23 mouse cellular contexts compared by ENCODE assay signal in the genomic region with DNA sequence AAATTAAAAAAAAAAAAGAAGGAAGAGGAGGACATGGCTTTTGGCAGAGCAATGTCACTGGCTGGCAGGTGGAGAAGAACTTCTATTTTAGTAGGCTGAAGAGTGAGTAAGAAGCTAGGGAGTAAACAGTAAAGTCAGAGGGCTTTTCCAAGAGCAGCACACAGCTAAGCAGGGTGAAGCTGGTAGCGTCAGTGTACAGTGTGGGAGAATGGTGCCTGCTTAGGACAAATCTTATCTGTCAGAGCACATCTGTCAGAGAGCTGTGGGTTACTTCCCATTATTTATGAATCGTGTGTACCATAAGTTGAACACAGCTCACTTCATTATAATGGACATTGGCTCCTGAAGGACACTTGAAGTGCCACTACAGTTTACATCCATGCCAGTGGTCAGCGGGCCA.
DNase-seq lines count a peak whose midpoint lies in the region; ATAC-seq and TF ChIP-seq lines count a peak whose summit lies in the region.
"Had no signal": no experiment of that assay in that cellular context is flagged by ENCODE, and none has a peak within 500 bp of the region (broad histone marks: within the 10 kb centered on the region; RNA-seq: fewer than 3 reads in every experiment).

No protein-coding gene starts in this region.

- H3K9ac ChIP-seq in liver, embryonic 13.5 days, result no peak overlapping the region
- H3K9ac ChIP-seq in liver, postnatal 0 days (replicated peaks), result no peak overlapping the region
- no peak overlapping the region for H3K9ac ChIP-seq in forebrain, embryonic 11.5 days (ENCODE audit: low read length)
- H3K9ac ChIP-seq: embryonic facial prominence, embryonic 13.5 days; embryonic facial prominence, embryonic 15.5 days; forebrain, embryonic 13.5 days; forebrain, embryonic 15.5 days had no signal

- peak overlapping the region; percentile 24; the same call in 1 of the 2 replicates for H3K27ac ChIP-seq in gastrocnemius, adult 2 months
- no peak overlapping the region for H3K27ac ChIP-seq in liver, embryonic 13.5 days
- no peak overlapping the region for H3K27ac ChIP-seq in liver, postnatal 0 days (ENCODE audit: low read depth)
- H3K27ac ChIP-seq in forebrain, embryonic 11.5 days (ENCODE audit: low read depth, low read length), result no peak overlapping the region
- H3K27ac ChIP-seq: embryonic facial prominence, embryonic 13.5 days; embryonic facial prominence, embryonic 15.5 days; forebrain, embryonic 10.5 days; forebrain, embryonic 13.5 days; forebrain, embryonic 15.5 days had no signal

- ATAC-seq in liver, embryonic 13.5 days (ENCODE audit: low read depth), result peak; percentile 65; the same call in 1 of the 2 replicates
- no peak for ATAC-seq in liver, postnatal 0 days
- peak; percentile 34; the same call in 1 of the 2 replicates for ATAC-seq in G1E (ENCODE audit: extremely low read depth, insufficient number of reproducible peaks, low FRiP score, poor library complexity, severe bottlenecking)
- peak; percentile 59; the same call in 1 of the 2 replicates for ATAC-seq in megakaryocyte-erythroid progenitor cell, adult 5-6 weeks (replicated peaks; ENCODE audit: low FRiP score, low TSS enrichment, poor library complexity, severe bottlenecking)
- ATAC-seq in forebrain, embryonic 11.5 days (replicated peaks; ENCODE audit: low FRiP score), result no peak
- ATAC-seq: CD4-positive, CD25-positive, alpha-beta regulatory T cell, adult 4 months; forebrain, embryonic 13.5 days; forebrain, embryonic 15.5 days had no signal

- WGBS in liver, embryonic 13.5 days (ENCODE audit: insufficient replicate concordance), result 42% methylated on average over 3 of the region's 3 CpGs
- WGBS in liver, postnatal 0 days (ENCODE audit: insufficient replicate concordance), result 55% methylated on average over 3 of the region's 3 CpGs
- 89% methylated on average over 3 of the region's 3 CpGs for WGBS in forebrain, embryonic 11.5 days

- no peak overlapping the region for H3K4me2 ChIP-seq in liver, embryonic 13.5 days
- no peak overlapping the region for H3K4me2 ChIP-seq in liver, postnatal 0 days (ENCODE audit: low read depth, low read length)
- H3K4me2 ChIP-seq in forebrain, embryonic 11.5 days (ENCODE audit: low read depth, low read length, severe bottlenecking), result no peak overlapping the region
- H3K4me2 ChIP-seq: embryonic facial prominence, embryonic 13.5 days; embryonic facial prominence, embryonic 15.5 days; forebrain, embryonic 13.5 days; forebrain, embryonic 15.5 days had no signal

- no peak for DNase-seq in gastrocnemius, adult 2 months
- DNase-seq in gastrocnemius, postnatal 25 days, result no peak
- DNase-seq in liver, embryonic 13.5 days, result no peak
- no peak for DNase-seq in liver, postnatal 0 days
- no peak for DNase-seq in G1E (ENCODE audit: low spot score)
- no peak for DNase-seq in forebrain, embryonic 11.5 days (ENCODE audit: low spot score)
- DNase-seq: adrenal gland, adult 2 months; adrenal gland, postnatal 25 days; B cell, adult 2 months; cerebellum, adult 11 months; cerebellum, adult 18-20 months; cerebellum, adult 8-10 months; cerebellum, adult 9-11 months; embryo, embryonic 11 days had no signal

- H3K4me1 ChIP-seq in liver, embryonic 13.5 days (replicated peaks), result peaks cover 5% of the 10 kb centered on the region; the same call in 1 of the 2 replicates
- no peaks in the 10 kb centered on the region for H3K4me1 ChIP-seq in liver, postnatal 0 days (ENCODE audit: insufficient read depth)
- H3K4me1 ChIP-seq in G1E (ENCODE audit: insufficient read depth, low read depth, low read length), result peaks cover 9% of the 10 kb centered on the region
- no peaks in the 10 kb centered on the region for H3K4me1 ChIP-seq in forebrain, embryonic 11.5 days (replicated peaks; ENCODE audit: control insufficient read depth, insufficient read depth, low read length)
- H3K4me1 ChIP-seq: embryonic facial prominence, embryonic 13.5 days; embryonic facial prominence, embryonic 15.5 days; forebrain, embryonic 10.5 days; forebrain, embryonic 13.5 days; forebrain, embryonic 15.5 days had no signal

- H3K9me3 ChIP-seq in liver, embryonic 13.5 days (replicated peaks), result no peaks in the 10 kb centered on the region
- no peaks in the 10 kb centered on the region for H3K9me3 ChIP-seq in liver, postnatal 0 days (ENCODE audit: low read length)
- H3K9me3 ChIP-seq in G1E (replicated peaks), result no peaks in the 10 kb centered on the region
- H3K9me3 ChIP-seq in forebrain, embryonic 11.5 days (ENCODE audit: control insufficient read depth, low read length), result no peaks in the 10 kb centered on the region
- H3K9me3 ChIP-seq: embryonic facial prominence, embryonic 13.5 days; embryonic facial prominence, embryonic 15.5 days; forebrain, embryonic 10.5 days; forebrain, embryonic 13.5 days; forebrain, embryonic 15.5 days had no signal

- no peak overlapping the region for H3K4me3 ChIP-seq in gastrocnemius, adult 2 months
- no peak overlapping the region for H3K4me3 ChIP-seq in liver, embryonic 13.5 days (replicated peaks)
- H3K4me3 ChIP-seq in liver, postnatal 0 days (ENCODE audit: low read depth, low read length), result no peak overlapping the region
- H3K4me3 ChIP-seq in G1E (ENCODE audit: low read depth, low read length), result no peak overlapping the region
- no peak overlapping the region for H3K4me3 ChIP-seq in forebrain, embryonic 11.5 days (ENCODE audit: low read depth, low read length)
- H3K4me3 ChIP-seq: embryonic facial prominence, embryonic 13.5 days; embryonic facial prominence, embryonic 15.5 days; erythroblast, embryonic 14.5 days; forebrain, embryonic 10.5 days; forebrain, embryonic 13.5 days; forebrain, embryonic 15.5 days had no signal

- TF ChIP-seq EP300 in liver, postnatal 0 days (IDR thresholded peaks at IDR 0.05; ENCODE audit: low read depth), result no peak

- H3K27me3 ChIP-seq in liver, embryonic 13.5 days, result no peaks in the 10 kb centered on the region
- H3K27me3 ChIP-seq in liver, postnatal 0 days (ENCODE audit: insufficient read depth, low read length), result no peaks in the 10 kb centered on the region
- no peaks in the 10 kb centered on the region for H3K27me3 ChIP-seq in G1E (ENCODE audit: insufficient read depth, low read length)
- H3K27me3 ChIP-seq in forebrain, embryonic 11.5 days (ENCODE audit: control insufficient read depth, insufficient read depth, low read length), result peaks cover 5% of the 10 kb centered on the region
- H3K27me3 ChIP-seq: CH12.LX; embryonic facial prominence, embryonic 13.5 days; embryonic facial prominence, embryonic 15.5 days; forebrain, embryonic 15.5 days had no signal

- intact Hi-C loops in gastrocnemius, adult 2 months (cut with DNase I), result loop anchor here (5.0 kb wide), 1 partner anchor 125 kb away; no protein-coding TSS in a partner anchor

- TF ChIP-seq CTCF in gastrocnemius, adult 2 months (IDR thresholded peaks at IDR 0.05), result no peak
- no peak for TF ChIP-seq CTCF in liver, postnatal 0 days (IDR thresholded peaks at IDR 0.05; ENCODE audit: low read depth)
- TF ChIP-seq CTCF in G1E (IDR thresholded peaks at IDR 0.05; ENCODE audit: low read depth, low read length), result no peak

- H3K36me3 ChIP-seq in liver, embryonic 13.5 days, result no peaks in the 10 kb centered on the region; the same call in 1 of the 2 replicates
- H3K36me3 ChIP-seq in liver, postnatal 0 days (replicated peaks; ENCODE audit: insufficient read depth, low read length), result no peaks in the 10 kb centered on the region
- H3K36me3 ChIP-seq in G1E (replicated peaks), result peaks cover 30% of the 10 kb centered on the region
- H3K36me3 ChIP-seq in forebrain, embryonic 11.5 days (ENCODE audit: control insufficient read depth, insufficient read depth, low read length), result no peaks in the 10 kb centered on the region
- H3K36me3 ChIP-seq: forebrain, embryonic 10.5 days; forebrain, embryonic 15.5 days had no signal

Comparison
In these comparisons a context has a peak if more than half of its experiments do, and no peak if none do; other contexts are left out.
1. ATAC-seq: peak in liver, embryonic 13.5 days (single experiment), G1E (single experiment) and megakaryocyte-erythroid progenitor cell, adult 5-6 weeks (single experiment); none in liver, postnatal 0 days (single experiment) and forebrain, embryonic 11.5 days (single experiment).